Mouse (Mus musculus): Measurements from ENCODE around the gene Tmeff1. TPM values are rescaled to one million over a fixed set of nuclear protein-coding genes. Genes with fewer than 3 reads are reported as not detected.
"Not testable (repeated sequence)": the region's sequence is repeated elsewhere in the genome, so short reads cannot be mapped to it uniquely, and the experiment has no call there.

Tmeff1 gene
- polyA plus RNA-seq, 1 experiment from 2014 or later, result 161 TPM

DNA sequence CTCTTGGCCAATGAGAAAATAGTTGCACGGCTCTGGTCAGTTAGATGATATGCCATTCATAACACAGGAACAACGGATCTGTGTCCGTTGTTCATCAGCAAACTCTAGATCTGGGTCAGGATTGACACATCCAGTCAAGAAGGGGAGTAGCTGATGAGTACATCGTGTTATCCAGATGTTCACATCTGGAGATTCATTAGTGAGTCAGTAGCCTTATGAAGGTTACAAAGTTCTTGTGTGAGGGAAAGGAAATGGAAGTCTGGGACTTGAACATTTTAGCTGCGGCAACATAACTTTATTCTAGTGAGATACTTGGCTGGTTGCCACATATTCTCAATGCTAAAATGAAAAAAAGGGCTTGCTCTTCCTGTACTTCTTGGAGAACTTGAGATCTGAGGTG lies 87.9 kb downstream of the Tmeff1 start:
- no peaks in the 10 kb centered on the region for H3K4me1 ChIP-seq (ENCODE audit: control insufficient read depth, insufficient read depth, low read length)
- no peaks in the 10 kb centered on the region for H3K9me3 ChIP-seq (replicated peaks; ENCODE audit: control insufficient read depth, low read length)
- H3K36me3 ChIP-seq (replicated peaks; ENCODE audit: control insufficient read depth, insufficient read depth, low read depth, low read length), result no peaks in the 10 kb centered on the region; the same call in 1 of the 2 replicates
- DNase-seq (ENCODE audit: low spot score) (no peak), ATAC-seq (replicated peaks; ENCODE audit: insufficient number of reproducible peaks, low FRiP score, low TSS enrichment, low read depth) (no peak)
- H3K4me3 ChIP-seq (ENCODE audit: low read depth, low read length), result no peak overlapping the region
- 93% methylated on average over 5 of the region's 5 CpGs for WGBS
- no peak overlapping the region for H3K27ac ChIP-seq (replicated peaks; ENCODE audit: low read depth, low read length)
- H3K27me3 ChIP-seq (ENCODE audit: control insufficient read depth, insufficient read depth, low read length), result no peaks in the 10 kb centered on the region
- H3K9ac ChIP-seq (replicated peaks; ENCODE audit: low read length), result no peak overlapping the region
- H3K4me2 ChIP-seq (ENCODE audit: low read depth, low read length), result no peak overlapping the region

- no peak overlapping the region for H3K4me3 ChIP-seq (ENCODE audit: low read depth, low read length)
- ATAC-seq (replicated peaks; ENCODE audit: insufficient number of reproducible peaks, low FRiP score, low TSS enrichment, low read depth) (no peak), DNase-seq (ENCODE audit: low spot score) (no peak)
- no peaks in the 10 kb centered on the region; the same call in 1 of the 2 replicates for H3K36me3 ChIP-seq (replicated peaks; ENCODE audit: control insufficient read depth, insufficient read depth, low read depth, low read length)
- H3K9ac ChIP-seq (replicated peaks; ENCODE audit: low read length), result no peak overlapping the region
- H3K9me3 ChIP-seq (replicated peaks; ENCODE audit: control insufficient read depth, low read length), result no peaks in the 10 kb centered on the region
- no peaks in the 10 kb centered on the region for H3K4me1 ChIP-seq (ENCODE audit: control insufficient read depth, insufficient read depth, low read length)
- H3K4me2 ChIP-seq (ENCODE audit: low read depth, low read length), result no peak overlapping the region
- no peaks in the 10 kb centered on the region for H3K27me3 ChIP-seq (ENCODE audit: control insufficient read depth, insufficient read depth, low read length)
- 94% methylated on average over 7 of the region's 7 CpGs for WGBS
- no peak overlapping the region for H3K27ac ChIP-seq (replicated peaks; ENCODE audit: low read depth, low read length)
Measured at GRCm38 (mm10) chr4:48674412-48674811, 89.4 kb downstream of the Tmeff1 start.

GRCm38 (mm10) chr4:48676570-48677185 lies 91.7 kb downstream of the Tmeff1 start:
- WGBS, result 91% methylated on average over 13 of the region's 13 CpGs
- Histone ChIP-seq H3K27me3 (ENCODE audit: control insufficient read depth, insufficient read depth, low read length) (no peaks in the 10 kb centered on the region), H3K9ac (replicated peaks; ENCODE audit: low read length) (no peak overlapping the region), H3K36me3 (replicated peaks; ENCODE audit: control insufficient read depth, insufficient read depth, low read depth, low read length) (no peaks in the 10 kb centered on the region), H3K4me1 (ENCODE audit: control insufficient read depth, insufficient read depth, low read length) (no peaks in the 10 kb centered on the region), H3K4me2 (ENCODE audit: low read depth, low read length) (no peak overlapping the region), H3K4me3 (ENCODE audit: low read depth, low read length) (no peak overlapping the region), H3K9me3 (replicated peaks; ENCODE audit: control insufficient read depth, low read length) (no peaks in the 10 kb centered on the region), H3K27ac (replicated peaks; ENCODE audit: low read depth, low read length) (no peak overlapping the region)
- ATAC-seq (replicated peaks; ENCODE audit: insufficient number of reproducible peaks, low FRiP score, low TSS enrichment, low read depth) (no peak), DNase-seq (ENCODE audit: low spot score) (no peak)

DNA sequence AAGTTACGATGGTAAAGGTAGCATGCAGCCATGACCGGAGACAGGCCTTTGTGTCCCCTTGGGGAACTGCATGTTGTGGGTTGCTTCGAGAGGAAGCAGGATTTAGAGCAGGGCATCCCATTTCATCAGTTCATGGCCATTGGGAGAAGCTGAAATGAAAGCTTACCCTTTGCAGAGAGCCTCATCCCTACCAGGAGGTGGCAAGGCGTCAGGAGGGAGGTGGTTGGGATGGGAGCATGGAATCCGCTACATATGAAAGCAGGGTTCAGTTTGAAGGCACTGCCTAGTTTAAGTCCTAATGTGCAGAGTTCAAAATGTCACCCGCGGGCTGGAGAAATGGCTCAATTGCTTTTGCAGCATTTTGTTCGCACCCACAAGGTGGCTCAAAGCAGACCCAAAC lies 92.3 kb downstream of the Tmeff1 start:
- no peak overlapping the region for H3K9ac ChIP-seq (replicated peaks; ENCODE audit: low read length)
- H3K4me3 ChIP-seq (ENCODE audit: low read depth, low read length), result no peak overlapping the region
- WGBS, result 93% methylated on average over 8 of the region's 8 CpGs
- DNase-seq (ENCODE audit: low spot score) (no peak), ATAC-seq (replicated peaks; ENCODE audit: insufficient number of reproducible peaks, low FRiP score, low TSS enrichment, low read depth) (no peak)
- no peaks in the 10 kb centered on the region for H3K4me1 ChIP-seq (ENCODE audit: control insufficient read depth, insufficient read depth, low read length)
- H3K36me3 ChIP-seq (replicated peaks; ENCODE audit: control insufficient read depth, insufficient read depth, low read depth, low read length), result no peaks in the 10 kb centered on the region
- no peaks in the 10 kb centered on the region for H3K27me3 ChIP-seq (ENCODE audit: control insufficient read depth, insufficient read depth, low read length)
- no peak overlapping the region for H3K27ac ChIP-seq (replicated peaks; ENCODE audit: low read depth, low read length)
- H3K9me3 ChIP-seq (replicated peaks; ENCODE audit: control insufficient read depth, low read length), result no peaks in the 10 kb centered on the region
- no peak overlapping the region for H3K4me2 ChIP-seq (ENCODE audit: low read depth, low read length)

DNA sequence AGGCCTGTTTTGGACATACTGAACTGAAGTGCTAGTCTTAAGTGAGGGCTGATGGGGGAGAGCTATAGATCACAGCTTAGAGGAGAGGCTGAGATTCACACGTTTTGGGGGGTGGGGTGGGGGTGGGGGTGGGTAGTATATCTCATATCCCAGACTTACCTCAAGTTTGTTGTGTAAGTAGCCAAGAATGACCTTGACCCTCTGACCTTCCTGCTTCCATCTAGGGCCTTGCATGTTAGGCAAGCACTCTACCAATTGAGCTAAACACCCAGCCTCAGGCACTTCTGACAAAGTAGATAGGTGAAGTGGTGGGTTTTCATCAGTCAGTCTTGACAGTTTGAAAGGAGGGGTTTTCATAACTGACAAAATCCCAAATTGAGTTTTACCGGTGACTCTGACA lies 92.8 kb downstream of the Tmeff1 start:
- no peak overlapping the region for H3K4me2 ChIP-seq (ENCODE audit: low read depth, low read length)
- H3K4me3 ChIP-seq (ENCODE audit: low read depth, low read length), result no peak overlapping the region
- WGBS, result 70% methylated on average over 2 of the region's 2 CpGs
- DNase-seq (ENCODE audit: low spot score) (no peak), ATAC-seq (replicated peaks; ENCODE audit: insufficient number of reproducible peaks, low FRiP score, low TSS enrichment, low read depth) (no peak)
- H3K27me3 ChIP-seq (ENCODE audit: control insufficient read depth, insufficient read depth, low read length), result no peaks in the 10 kb centered on the region
- H3K36me3 ChIP-seq (replicated peaks; ENCODE audit: control insufficient read depth, insufficient read depth, low read depth, low read length), result no peaks in the 10 kb centered on the region
- no peak overlapping the region for H3K9ac ChIP-seq (replicated peaks; ENCODE audit: low read length)
- no peak overlapping the region for H3K27ac ChIP-seq (replicated peaks; ENCODE audit: low read depth, low read length)
- H3K9me3 ChIP-seq (replicated peaks; ENCODE audit: control insufficient read depth, low read length), result no peaks in the 10 kb centered on the region
- no peaks in the 10 kb centered on the region for H3K4me1 ChIP-seq (ENCODE audit: control insufficient read depth, insufficient read depth, low read length)

- no peak overlapping the region for H3K4me3 ChIP-seq (ENCODE audit: low read depth, low read length)
- ATAC-seq (replicated peaks; ENCODE audit: insufficient number of reproducible peaks, low FRiP score, low TSS enrichment, low read depth) (no peak), DNase-seq (ENCODE audit: low spot score) (no peak)
- H3K9ac ChIP-seq (replicated peaks; ENCODE audit: low read length), result no peak overlapping the region
- H3K27me3 ChIP-seq (ENCODE audit: control insufficient read depth, insufficient read depth, low read length), result no peaks in the 10 kb centered on the region
- H3K27ac ChIP-seq (replicated peaks; ENCODE audit: low read depth, low read length), result no peak overlapping the region
- H3K9me3 ChIP-seq (replicated peaks; ENCODE audit: control insufficient read depth, low read length), result no peaks in the 10 kb centered on the region
- no peak overlapping the region for H3K4me2 ChIP-seq (ENCODE audit: low read depth, low read length)
- H3K4me1 ChIP-seq (ENCODE audit: control insufficient read depth, insufficient read depth, low read length), result no peaks in the 10 kb centered on the region
- WGBS, result 89% methylated on average over 9 of the region's 9 CpGs
- H3K36me3 ChIP-seq (replicated peaks; ENCODE audit: control insufficient read depth, insufficient read depth, low read depth, low read length), result no peaks in the 10 kb centered on the region
Measured at GRCm38 (mm10) chr4:48678793-48679192, 93.8 kb downstream of the Tmeff1 start.

- not testable (repeated sequence) for H3K27me3 ChIP-seq (ENCODE audit: control insufficient read depth, insufficient read depth, low read length); H3K9ac ChIP-seq (replicated peaks; ENCODE audit: low read length); H3K4me3 ChIP-seq (ENCODE audit: low read depth, low read length); H3K4me1 ChIP-seq (ENCODE audit: control insufficient read depth, insufficient read depth, low read length); DNase-seq (ENCODE audit: low spot score); H3K4me2 ChIP-seq (ENCODE audit: low read depth, low read length); H3K27ac ChIP-seq (replicated peaks; ENCODE audit: low read depth, low read length); ATAC-seq (replicated peaks; ENCODE audit: insufficient number of reproducible peaks, low FRiP score, low TSS enrichment, low read depth); H3K9me3 ChIP-seq (replicated peaks; ENCODE audit: control insufficient read depth, low read length); H3K36me3 ChIP-seq (replicated peaks; ENCODE audit: control insufficient read depth, insufficient read depth, low read depth, low read length)
- WGBS, result 66% methylated on average over 6 of the region's 6 CpGs
Measured at GRCm38 (mm10) chr4:48679728-48680127, 94.8 kb downstream of the Tmeff1 start.

DNA sequence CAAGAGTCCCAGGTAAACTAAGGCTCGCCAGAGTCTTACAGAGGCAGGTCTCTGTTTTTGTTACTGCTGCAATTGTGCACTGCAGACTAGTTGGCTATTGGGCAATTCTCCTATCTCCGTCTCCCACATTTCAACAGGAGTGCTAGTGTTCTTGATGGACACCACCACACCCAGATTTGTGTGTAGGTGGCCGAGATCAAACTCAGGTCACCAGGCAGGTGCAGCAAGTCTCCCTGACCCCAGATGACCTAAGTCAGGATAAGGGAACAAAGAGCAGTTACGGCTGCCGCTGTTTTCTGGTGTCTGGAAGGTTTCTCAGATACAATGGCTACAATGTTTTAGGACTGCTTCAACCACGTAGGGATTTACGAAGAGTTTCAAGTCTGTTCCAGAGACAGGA lies 95.2 kb downstream of the Tmeff1 start:
- no peak for ATAC-seq (replicated peaks; ENCODE audit: insufficient number of reproducible peaks, low FRiP score, low TSS enrichment, low read depth)
- WGBS, result 64% methylated on average over 7 of the region's 7 CpGs

More for the DNA sequence above, 95.2 kb downstream of the Tmeff1 start:
- Histone ChIP-seq H3K27ac (replicated peaks; ENCODE audit: low read depth, low read length) (no peak overlapping the region), H3K4me1 (ENCODE audit: control insufficient read depth, insufficient read depth, low read length) (no peaks in the 10 kb centered on the region), H3K4me3 (ENCODE audit: low read depth, low read length) (no peak overlapping the region), H3K27me3 (ENCODE audit: control insufficient read depth, insufficient read depth, low read length) (no peaks in the 10 kb centered on the region), H3K9me3 (replicated peaks; ENCODE audit: control insufficient read depth, low read length) (no peaks in the 10 kb centered on the region), H3K4me2 (ENCODE audit: low read depth, low read length) (no peak overlapping the region), H3K36me3 (replicated peaks; ENCODE audit: control insufficient read depth, insufficient read depth, low read depth, low read length) (no peaks in the 10 kb centered on the region), H3K9ac (replicated peaks; ENCODE audit: low read length) (no peak overlapping the region)
- no peak for DNase-seq (ENCODE audit: low spot score)

Measured in embryonic facial prominence, embryonic 11.5 days (tissue).